In the genomic region with DNA sequence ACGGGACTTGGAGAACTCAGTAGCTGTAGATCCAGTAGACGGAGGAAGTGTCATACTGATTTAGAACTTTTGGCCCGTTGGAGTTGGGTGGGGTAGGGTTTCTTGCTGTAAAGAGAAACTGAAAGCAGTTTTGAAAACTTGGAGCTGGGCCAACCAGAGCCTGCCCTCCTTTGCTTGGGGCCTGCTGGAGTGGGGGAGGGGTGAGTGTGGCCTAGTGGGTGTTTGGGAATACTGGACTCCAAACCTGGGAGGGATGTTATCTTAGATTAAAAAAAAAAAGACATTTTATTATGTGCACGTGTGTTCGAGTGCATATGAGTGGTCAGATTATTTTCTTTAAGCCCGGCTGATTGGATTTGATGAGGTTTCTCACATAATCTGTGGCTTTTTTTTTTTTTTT, we compare ENCODE assay signal across 8 mouse cellular contexts. TPM values are rescaled to one million over a fixed set of nuclear protein-coding genes. Genes with fewer than 3 reads are reported as not detected.
A peak's percentile ranks its signal among the peaks of the same experiment; 100 is the strongest.
DNase-seq lines count a peak whose midpoint lies in the region; ATAC-seq and TF ChIP-seq lines count a peak whose summit lies in the region.

No protein-coding gene starts in this region.

- H3K4me2 ChIP-seq in heart, embryonic 11.5 days = peak overlapping the region; percentile 96
- H3K4me2 ChIP-seq in kidney, embryonic 15.5 days = peak overlapping the region; percentile 46
- peak overlapping the region; percentile 54 for H3K4me2 ChIP-seq in lung, embryonic 14.5 days

- no peak overlapping the region for H3K4me3 ChIP-seq in embryonic facial prominence, embryonic 10.5 days
- H3K4me3 ChIP-seq in heart, embryonic 11.5 days (ENCODE audit: low read depth, low read length) = peak overlapping the region; percentile 21; the same call in 1 of the 2 replicates
- 0 out of 2 replicates have a peak overlapping the region, but pooled peaks have one; percentile 1 for H3K4me3 ChIP-seq in kidney, embryonic 15.5 days (replicated peaks)
- H3K4me3 ChIP-seq in lung, embryonic 14.5 days (ENCODE audit: low read depth, low read length) = peak overlapping the region; percentile 5; the same call in 1 of the 2 replicates

- WGBS in embryonic facial prominence, embryonic 10.5 days = 64% methylated on average over 6 of the region's 6 CpGs
- 42% methylated on average over 6 of the region's 6 CpGs for WGBS in heart, embryonic 11.5 days (ENCODE audit: insufficient replicate concordance)
- WGBS in kidney, embryonic 15.5 days = 22% methylated on average over 6 of the region's 6 CpGs
- WGBS in lung, embryonic 14.5 days = 15% methylated on average over 6 of the region's 6 CpGs

- H3K9me3 ChIP-seq in embryonic facial prominence, embryonic 10.5 days = no peaks in the 10 kb centered on the region
- H3K9me3 ChIP-seq in heart, embryonic 11.5 days (replicated peaks; ENCODE audit: control insufficient read depth, low read length) = no peaks in the 10 kb centered on the region
- no peaks in the 10 kb centered on the region for H3K9me3 ChIP-seq in kidney, embryonic 15.5 days (replicated peaks)
- H3K9me3 ChIP-seq in lung, embryonic 14.5 days (ENCODE audit: low read depth, low read length) = no peaks in the 10 kb centered on the region

- H3K9ac ChIP-seq in heart, embryonic 11.5 days (ENCODE audit: low read depth, low read length) = peak overlapping the region; percentile 44
- H3K9ac ChIP-seq in kidney, embryonic 15.5 days = no peak overlapping the region
- H3K9ac ChIP-seq in lung, embryonic 14.5 days = no peak overlapping the region

- H3K27ac ChIP-seq in embryonic facial prominence, embryonic 10.5 days (replicated peaks) = no peak overlapping the region
- peak overlapping the region; percentile 84 for H3K27ac ChIP-seq in heart, embryonic 11.5 days (ENCODE audit: low read depth, low read length)
- H3K27ac ChIP-seq in kidney, embryonic 15.5 days = peak overlapping the region; percentile 58; the same call in 1 of the 2 replicates
- peak overlapping the region; percentile 26; the same call in 1 of the 2 replicates for H3K27ac ChIP-seq in lung, embryonic 14.5 days (ENCODE audit: low read depth)

- H3K4me1 ChIP-seq in embryonic facial prominence, embryonic 10.5 days = peaks cover 36% of the 10 kb centered on the region
- peaks cover 26% of the 10 kb centered on the region for H3K4me1 ChIP-seq in heart, embryonic 11.5 days (ENCODE audit: control insufficient read depth, insufficient read depth, low read length)
- peaks cover 38% of the 10 kb centered on the region for H3K4me1 ChIP-seq in kidney, embryonic 15.5 days
- peaks cover 15% of the 10 kb centered on the region for H3K4me1 ChIP-seq in lung, embryonic 14.5 days (ENCODE audit: insufficient read depth)

- TF ChIP-seq CTCF in lung, embryonic 14.5 days (IDR thresholded peaks at IDR 0.05; ENCODE audit: low read depth) = no peak

- no peak for ATAC-seq in heart, embryonic 11.5 days (replicated peaks; ENCODE audit: insufficient number of reproducible peaks, low FRiP score, low TSS enrichment)
- no peak for ATAC-seq in kidney, embryonic 15.5 days (replicated peaks; ENCODE audit: low FRiP score)
- no peak for ATAC-seq in lung, embryonic 14.5 days (ENCODE audit: insufficient read depth)

- H3K27me3 ChIP-seq in embryonic facial prominence, embryonic 10.5 days (replicated peaks; ENCODE audit: low read depth, poor library complexity, severe bottlenecking) = no peaks in the 10 kb centered on the region
- H3K27me3 ChIP-seq in heart, embryonic 11.5 days (ENCODE audit: control insufficient read depth, insufficient read depth, low read length) = no peaks in the 10 kb centered on the region
- no peaks in the 10 kb centered on the region for H3K27me3 ChIP-seq in kidney, embryonic 15.5 days
- no peaks in the 10 kb centered on the region for H3K27me3 ChIP-seq in lung, embryonic 14.5 days (ENCODE audit: insufficient read depth, low read length)

- H3K36me3 ChIP-seq in embryonic facial prominence, embryonic 10.5 days (replicated peaks) = no peaks in the 10 kb centered on the region
- H3K36me3 ChIP-seq in heart, embryonic 11.5 days (ENCODE audit: control insufficient read depth, insufficient read depth, low read length) = no peaks in the 10 kb centered on the region
- H3K36me3 ChIP-seq in kidney, embryonic 15.5 days = no peaks in the 10 kb centered on the region
- H3K36me3 ChIP-seq in lung, embryonic 14.5 days (ENCODE audit: insufficient read depth) = no peaks in the 10 kb centered on the region

- DNase-seq in CD4-positive, CD25-positive, alpha-beta regulatory T cell, adult 2 months (ENCODE audit: low read depth, low spot score) = peak; percentile 89
- DNase-seq in ZHBTc4 (ENCODE audit: low read depth, low spot score) = peak; percentile 77
- peak; percentile 20 for DNase-seq in embryonic facial prominence, embryonic 10.5 days (ENCODE audit: low spot score)
- DNase-seq in lung, embryonic 14.5 days = peak; percentile 87
- DNase-seq in ovary, postnatal 14 days (ENCODE audit: low spot score) = peak; percentile 73
- DNase-seq in urinary bladder, postnatal 14 days (ENCODE audit: low spot score) = peak; percentile 81

RNA-seq across cellular contexts. Expression of a gene that starts 3.2 kb away (rescaled TPM):
- 2.1 and 2.5 TPM in 2 replicates for polyA plus RNA-seq in embryonic facial prominence, embryonic 10.5 days (2016; fragmentation: Nextera tagmentation; extraction: Ambion mirVana)
- polyA plus RNA-seq in heart, embryonic 11.5 days (2014; fragmentation: Nextera tagmentation; extraction: Ambion mirVana) = 11.0 and 14.0 TPM in 2 replicates
- polyA plus RNA-seq in kidney, embryonic 15.5 days (2015; fragmentation: Nextera tagmentation; extraction: Ambion mirVana) = 3.8 and 4.4 TPM in 2 replicates
- 5.2 and 5.6 TPM in 2 replicates for polyA plus RNA-seq in lung, embryonic 14.5 days (2014; fragmentation: Nextera tagmentation; extraction: Ambion mirVana)

RNA-seq across cellular contexts. Expression of a gene that starts 30.6 kb away (rescaled TPM):
- polyA plus RNA-seq in embryonic facial prominence, embryonic 10.5 days (2016; fragmentation: Nextera tagmentation; extraction: Ambion mirVana) = 0.29 and 0.49 TPM in 2 replicates
- 0.32 and 0.33 TPM in 2 replicates for polyA plus RNA-seq in heart, embryonic 11.5 days (2014; fragmentation: Nextera tagmentation; extraction: Ambion mirVana)
- 0.17 and 0.21 TPM in 2 replicates for polyA plus RNA-seq in kidney, embryonic 15.5 days (2015; fragmentation: Nextera tagmentation; extraction: Ambion mirVana)
- 0.25 and 0.51 TPM in 2 replicates for polyA plus RNA-seq in lung, embryonic 14.5 days (2014; fragmentation: Nextera tagmentation; extraction: Ambion mirVana)

Comparison
In these comparisons a context has a peak if more than half of its experiments do, and no peak if none do; other contexts are left out.
1. DNase-seq: peak in every context shown above with its lines; median percentile 89 in CD4-positive, CD25-positive, alpha-beta regulatory T cell, adult 2 months; 87 in lung, embryonic 14.5 days; 81 in urinary bladder, postnatal 14 days; 77 in ZHBTc4; 73 in ovary, postnatal 14 days; 20 in embryonic facial prominence, embryonic 10.5 days.
2. H3K4me2 ChIP-seq: peak in every context shown above with its lines; median percentile 96 in heart, embryonic 11.5 days; 54 in lung, embryonic 14.5 days; 46 in kidney, embryonic 15.5 days.